ENCODE assay signal across 12 mouse cellular contexts in genomic region chr17:84167377-84167776, GRCm38 (mm10). TPM values are rescaled to one million over a fixed set of nuclear protein-coding genes. Genes with fewer than 3 reads are reported as not detected.
DNase-seq lines count a peak whose midpoint lies in the region; ATAC-seq lines count a peak whose summit lies in the region.
"Had no signal": no experiment of that assay in that cellular context is flagged by ENCODE, and none has a peak within 500 bp of the region (broad histone marks: within the 10 kb centered on the region; RNA-seq: fewer than 3 reads in every experiment).

No protein-coding gene starts in this region.

- WGBS in midbrain, embryonic 11.5 days, result 89% methylated on average over 4 of the region's 4 CpGs
- 84% methylated on average over 4 of the region's 4 CpGs for WGBS in midbrain, embryonic 10.5 days
- 64% methylated on average over 4 of the region's 4 CpGs for WGBS in liver, embryonic 12.5 days (ENCODE audit: insufficient replicate concordance)

- H3K27me3 ChIP-seq in midbrain, embryonic 11.5 days (ENCODE audit: control insufficient read depth, insufficient read depth, low read length), result no peaks in the 10 kb centered on the region; the same call in 1 of the 2 replicates
- H3K27me3 ChIP-seq in midbrain, embryonic 10.5 days (ENCODE audit: low read depth, poor library complexity, severe bottlenecking), result no peaks in the 10 kb centered on the region
- H3K27me3 ChIP-seq in liver, embryonic 12.5 days (replicated peaks), result no peaks in the 10 kb centered on the region
- H3K27me3 ChIP-seq: midbrain, embryonic 13.5 days; neural tube, embryonic 12.5 days had no signal

- no peaks in the 10 kb centered on the region for H3K4me1 ChIP-seq in midbrain, embryonic 11.5 days (ENCODE audit: control insufficient read depth, insufficient read depth, low read length)
- peaks cover 5% of the 10 kb centered on the region; the same call in 1 of the 2 replicates for H3K4me1 ChIP-seq in midbrain, embryonic 10.5 days
- peaks cover 19% of the 10 kb centered on the region for H3K4me1 ChIP-seq in liver, embryonic 12.5 days
- H3K4me1 ChIP-seq: midbrain, embryonic 13.5 days; neural tube, embryonic 12.5 days had no signal

- no peak for ATAC-seq in midbrain, embryonic 11.5 days (ENCODE audit: low FRiP score)
- ATAC-seq in common myeloid progenitor, adult 5-6 weeks (replicated peaks; ENCODE audit: low read depth, poor library complexity, severe bottlenecking), result peak; percentile 62
- peak; percentile 55; the same call in 1 of the 2 replicates for ATAC-seq in liver, embryonic 12.5 days
- ATAC-seq: midbrain, embryonic 13.5 days had no signal

- H3K4me2 ChIP-seq in midbrain, embryonic 11.5 days, result no peak overlapping the region
- H3K4me2 ChIP-seq in liver, embryonic 12.5 days, result no peak overlapping the region
- H3K4me2 ChIP-seq: lung, embryonic 14.5 days; midbrain, embryonic 13.5 days; neural tube, embryonic 12.5 days had no signal

- peak; percentile 3 for DNase-seq in gastrocnemius, postnatal 25 days
- no peak for DNase-seq in gastrocnemius, adult 18-20 months (ENCODE audit: low spot score)
- DNase-seq in midbrain, embryonic 11.5 days (ENCODE audit: low spot score, missing footprints), result peak; percentile 2
- no peak for DNase-seq in midbrain, embryonic 10.5 days (ENCODE audit: low spot score)
- no peak for DNase-seq in cerebellum, adult 11-12 months
- DNase-seq in lung, postnatal 25 days (ENCODE audit: low spot score), result no peak
- DNase-seq: lung, embryonic 14.5 days had no signal

- H3K4me3 ChIP-seq in midbrain, embryonic 11.5 days (ENCODE audit: low read depth, low read length), result no peak overlapping the region
- no peak overlapping the region for H3K4me3 ChIP-seq in midbrain, embryonic 10.5 days
- no peak overlapping the region for H3K4me3 ChIP-seq in liver, embryonic 12.5 days
- H3K4me3 ChIP-seq: layer of hippocampus, adult 2 months; midbrain, embryonic 13.5 days; neural tube, embryonic 12.5 days had no signal

- no peaks in the 10 kb centered on the region for H3K36me3 ChIP-seq in midbrain, embryonic 11.5 days (ENCODE audit: control insufficient read depth, insufficient read depth, low read length)
- H3K36me3 ChIP-seq in midbrain, embryonic 10.5 days, result no peaks in the 10 kb centered on the region
- H3K36me3 ChIP-seq in liver, embryonic 12.5 days, result no peaks in the 10 kb centered on the region
- H3K36me3 ChIP-seq: midbrain, embryonic 13.5 days; neural tube, embryonic 12.5 days had no signal

- no peak overlapping the region for H3K27ac ChIP-seq in midbrain, embryonic 11.5 days (ENCODE audit: low read depth, low read length)
- no peak overlapping the region for H3K27ac ChIP-seq in midbrain, embryonic 10.5 days (replicated peaks)
- H3K27ac ChIP-seq in liver, embryonic 12.5 days, result no peak overlapping the region
- H3K27ac ChIP-seq: layer of hippocampus, adult 2 months; midbrain, embryonic 13.5 days; neural tube, embryonic 12.5 days had no signal

- no peaks in the 10 kb centered on the region for H3K9me3 ChIP-seq in midbrain, embryonic 11.5 days (ENCODE audit: control insufficient read depth, low read length)
- H3K9me3 ChIP-seq in midbrain, embryonic 10.5 days (replicated peaks), result no peaks in the 10 kb centered on the region
- no peaks in the 10 kb centered on the region for H3K9me3 ChIP-seq in liver, embryonic 12.5 days (replicated peaks)
- H3K9me3 ChIP-seq: midbrain, embryonic 13.5 days; neural tube, embryonic 12.5 days had no signal

- no peak overlapping the region for H3K9ac ChIP-seq in midbrain, embryonic 11.5 days (ENCODE audit: low read length)
- no peak overlapping the region for H3K9ac ChIP-seq in liver, embryonic 12.5 days
- H3K9ac ChIP-seq: lung, embryonic 14.5 days; midbrain, embryonic 13.5 days; neural tube, embryonic 12.5 days had no signal

RNA-seq across cellular contexts. Expression of gene Zfp36l2, which starts 20.4 kb away (rescaled TPM):
- 10 to 100 TPM; 10.1 to 14.9 TPM for total RNA-seq in gastrocnemius, postnatal 25 days (2021)
- 10 to 100 TPM in 1 of 2 experiments, 1 to 10 TPM in 1; 7.4 to 10.8 TPM for total RNA-seq in gastrocnemius, adult 18-20 months (2021)
- 14.4 and 14.6 TPM in 2 replicates for polyA plus RNA-seq in midbrain, embryonic 11.5 days (2014; fragmentation: Nextera tagmentation; extraction: Ambion mirVana)
- 7.8 and 8.1 TPM in 2 replicates for polyA plus RNA-seq in midbrain, embryonic 10.5 days (2016; fragmentation: Nextera tagmentation; extraction: Ambion mirVana)
- total RNA-seq in common myeloid progenitor, adult 5-6 weeks (2017), result 197 and 277 TPM in 2 replicates
- polyA plus RNA-seq in liver, embryonic 12.5 days (2016; fragmentation: Nextera tagmentation; extraction: Ambion mirVana), result 19.5 and 20.0 TPM in 2 replicates

Comparison
In these comparisons a context has a peak if more than half of its experiments do, and no peak if none do; other contexts are left out.
1. DNase-seq: peak in gastrocnemius, postnatal 25 days (single experiment) and midbrain, embryonic 11.5 days (single experiment); none in gastrocnemius, adult 18-20 months (single experiment), midbrain, embryonic 10.5 days (single experiment), cerebellum, adult 11-12 months (single experiment) and lung, postnatal 25 days (single experiment).
2. RNA of gene Zfp36l2, which starts 20.4 kb away (total RNA-seq): 197 to 277 TPM in common myeloid progenitor, adult 5-6 weeks; 10.1 to 14.9 TPM in gastrocnemius, postnatal 25 days and 7.4 to 10.8 TPM in gastrocnemius, adult 18-20 months; every median in the first group is over 10 times any median in the second.